Mouse (Mus musculus): ENCODE data around the gene Sobp. TPM values are rescaled to one million over a fixed set of nuclear protein-coding genes. Genes with fewer than 3 reads are reported as not detected.

Gene Sobp
- polyA plus RNA-seq, 1 experiment from 2014 or later: 4.5 TPM

GRCm38 (mm10) chr10:43093440-43093839 is 80.9 kb downstream of the Sobp start:
- ATAC-seq (ENCODE audit: insufficient read depth, low FRiP score, low TSS enrichment) (no peak), DNase-seq (ENCODE audit: low spot score) (no peak)
- H3K9me3 ChIP-seq (ENCODE audit: control insufficient read depth, low read length): no peaks in the 10 kb centered on the region
- H3K27ac ChIP-seq (ENCODE audit: low read depth, low read length): no peak overlapping the region
- H3K36me3 ChIP-seq (ENCODE audit: control insufficient read depth, insufficient read depth, low read length): no peaks in the 10 kb centered on the region
- 89% methylated on average over 10 of the region's 10 CpGs for WGBS
- H3K4me3 ChIP-seq (ENCODE audit: low read depth, low read length): no peak overlapping the region
- H3K4me1 ChIP-seq (ENCODE audit: control insufficient read depth, insufficient read depth, low read length): peaks cover 4% of the 10 kb centered on the region; the same call in 1 of the 2 replicates
- no peak overlapping the region for H3K9ac ChIP-seq (ENCODE audit: low read length)
- no peaks in the 10 kb centered on the region for H3K27me3 ChIP-seq (ENCODE audit: control insufficient read depth, insufficient read depth, low read length)
- H3K4me2 ChIP-seq (ENCODE audit: low read depth): no peak overlapping the region

GRCm38 (mm10) chr10:43090040-43090439 is 84.3 kb downstream of the Sobp start:
- DNase-seq (ENCODE audit: low spot score): no peak
- H3K4me2 ChIP-seq (ENCODE audit: low read depth): no peak overlapping the region
- no peaks in the 10 kb centered on the region for H3K9me3 ChIP-seq (ENCODE audit: control insufficient read depth, low read length)
- no peaks in the 10 kb centered on the region for H3K36me3 ChIP-seq (ENCODE audit: control insufficient read depth, insufficient read depth, low read length)
- ATAC-seq (ENCODE audit: insufficient read depth, low FRiP score, low TSS enrichment): no peak
- WGBS: 90% methylated on average over 3 of the region's 3 CpGs
- H3K27me3 ChIP-seq (ENCODE audit: control insufficient read depth, insufficient read depth, low read length): no peaks in the 10 kb centered on the region
- no peak overlapping the region for H3K27ac ChIP-seq (ENCODE audit: low read depth, low read length)
- H3K9ac ChIP-seq (ENCODE audit: low read length): no peak overlapping the region
- peaks cover 5% of the 10 kb centered on the region for H3K4me1 ChIP-seq (ENCODE audit: control insufficient read depth, insufficient read depth, low read length)
- H3K4me3 ChIP-seq (ENCODE audit: low read depth, low read length): no peak overlapping the region

GRCm38 (mm10) chr10:43087421-43087820 is 86.9 kb downstream of the Sobp start:
- no peak overlapping the region for H3K9ac ChIP-seq (ENCODE audit: low read length)
- H3K9me3 ChIP-seq (ENCODE audit: control insufficient read depth, low read length): no peaks in the 10 kb centered on the region
- no peak for ATAC-seq (ENCODE audit: insufficient read depth, low FRiP score, low TSS enrichment)
- H3K27me3 ChIP-seq (ENCODE audit: control insufficient read depth, insufficient read depth, low read length): no peaks in the 10 kb centered on the region
- 54% methylated on average over 2 of the region's 2 CpGs for WGBS
- DNase-seq (ENCODE audit: low spot score): no peak
- no peak overlapping the region for H3K4me2 ChIP-seq (ENCODE audit: low read depth)
- H3K4me3 ChIP-seq (ENCODE audit: low read depth, low read length): no peak overlapping the region
- H3K27ac ChIP-seq (ENCODE audit: low read depth, low read length): no peak overlapping the region
- H3K4me1 ChIP-seq (ENCODE audit: control insufficient read depth, insufficient read depth, low read length): peaks cover 13% of the 10 kb centered on the region; the same call in 1 of the 2 replicates
- no peaks in the 10 kb centered on the region for H3K36me3 ChIP-seq (ENCODE audit: control insufficient read depth, insufficient read depth, low read length)

- no peaks in the 10 kb centered on the region for H3K36me3 ChIP-seq (ENCODE audit: control insufficient read depth, insufficient read depth, low read length)
- H3K4me2 ChIP-seq (ENCODE audit: low read depth): no peak overlapping the region
- H3K9me3 ChIP-seq (ENCODE audit: control insufficient read depth, low read length): no peaks in the 10 kb centered on the region
- no peak overlapping the region for H3K9ac ChIP-seq (ENCODE audit: low read length)
- no peak overlapping the region for H3K4me3 ChIP-seq (ENCODE audit: low read depth, low read length)
- ATAC-seq (ENCODE audit: insufficient read depth, low FRiP score, low TSS enrichment) (peak; percentile 39; the same call in 1 of the 2 replicates), DNase-seq (ENCODE audit: low spot score) (no peak)
- WGBS: 44% methylated on average over 6 of the region's 6 CpGs
- H3K4me1 ChIP-seq (ENCODE audit: control insufficient read depth, insufficient read depth, low read length): peaks cover 13% of the 10 kb centered on the region; the same call in 1 of the 2 replicates
- H3K27me3 ChIP-seq (ENCODE audit: control insufficient read depth, insufficient read depth, low read length): no peaks in the 10 kb centered on the region
- H3K27ac ChIP-seq (ENCODE audit: low read depth, low read length): no peak overlapping the region
Observed at GRCm38 (mm10) chr10:43086888-43087287, 87.4 kb downstream of the Sobp start.

- Histone ChIP-seq H3K27me3 (ENCODE audit: control insufficient read depth, insufficient read depth, low read length) (no peaks in the 10 kb centered on the region), H3K9me3 (ENCODE audit: control insufficient read depth, low read length) (no peaks in the 10 kb centered on the region), H3K9ac (ENCODE audit: low read length) (no peak overlapping the region), H3K4me2 (ENCODE audit: low read depth) (no peak overlapping the region), H3K36me3 (ENCODE audit: control insufficient read depth, insufficient read depth, low read length) (no peaks in the 10 kb centered on the region), H3K4me3 (ENCODE audit: low read depth, low read length) (no peak overlapping the region), H3K4me1 (ENCODE audit: control insufficient read depth, insufficient read depth, low read length) (peaks cover 13% of the 10 kb centered on the region; the same call in 1 of the 2 replicates), H3K27ac (ENCODE audit: low read depth, low read length) (no peak overlapping the region)
- DNase-seq (ENCODE audit: low spot score): no peak
- 34% methylated on average over 6 of the region's 6 CpGs for WGBS
- ATAC-seq (ENCODE audit: insufficient read depth, low FRiP score, low TSS enrichment): no peak; the same call in 1 of the 2 replicates
Observed at GRCm38 (mm10) chr10:43084087-43084366, 90.3 kb downstream of the Sobp start.

- Histone ChIP-seq H3K4me2 (ENCODE audit: low read depth) (no peak overlapping the region), H3K9me3 (ENCODE audit: control insufficient read depth, low read length) (no peaks in the 10 kb centered on the region), H3K27ac (ENCODE audit: low read depth, low read length) (no peak overlapping the region), H3K27me3 (ENCODE audit: control insufficient read depth, insufficient read depth, low read length) (no peaks in the 10 kb centered on the region), H3K4me1 (ENCODE audit: control insufficient read depth, insufficient read depth, low read length) (peaks cover 13% of the 10 kb centered on the region; the same call in 1 of the 2 replicates), H3K9ac (ENCODE audit: low read length) (no peak overlapping the region), H3K4me3 (ENCODE audit: low read depth, low read length) (no peak overlapping the region), H3K36me3 (ENCODE audit: control insufficient read depth, insufficient read depth, low read length) (no peaks in the 10 kb centered on the region)
- ATAC-seq (ENCODE audit: insufficient read depth, low FRiP score, low TSS enrichment) (no peak; the same call in 1 of the 2 replicates), DNase-seq (ENCODE audit: low spot score) (no peak)
- 54% methylated on average over 8 of the region's 9 CpGs for WGBS
Observed at GRCm38 (mm10) chr10:43083288-43084086, 90.8 kb downstream of the Sobp start.

- ATAC-seq (ENCODE audit: insufficient read depth, low FRiP score, low TSS enrichment): no peak
- Histone ChIP-seq H3K9me3 (ENCODE audit: control insufficient read depth, low read length) (no peaks in the 10 kb centered on the region), H3K27me3 (ENCODE audit: control insufficient read depth, insufficient read depth, low read length) (no peaks in the 10 kb centered on the region), H3K9ac (ENCODE audit: low read length) (no peak overlapping the region), H3K4me1 (ENCODE audit: control insufficient read depth, insufficient read depth, low read length) (peaks cover 11% of the 10 kb centered on the region; the same call in 1 of the 2 replicates), H3K36me3 (ENCODE audit: control insufficient read depth, insufficient read depth, low read length) (no peaks in the 10 kb centered on the region), H3K4me2 (ENCODE audit: low read depth) (no peak overlapping the region), H3K27ac (ENCODE audit: low read depth, low read length) (no peak overlapping the region), H3K4me3 (ENCODE audit: low read depth, low read length) (no peak overlapping the region)
- no peak for DNase-seq (ENCODE audit: low spot score)
- WGBS: 97% methylated on average over 3 of the region's 3 CpGs
Observed at GRCm38 (mm10) chr10:43081316-43081715, 93.0 kb downstream of the Sobp start.

- no peak overlapping the region for H3K4me2 ChIP-seq (ENCODE audit: low read depth)
- ATAC-seq (ENCODE audit: insufficient read depth, low FRiP score, low TSS enrichment) (no peak), DNase-seq (ENCODE audit: low spot score) (no peak)
- H3K4me3 ChIP-seq (ENCODE audit: low read depth, low read length): no peak overlapping the region
- H3K27ac ChIP-seq (ENCODE audit: low read depth, low read length): no peak overlapping the region
- no peaks in the 10 kb centered on the region for H3K36me3 ChIP-seq (ENCODE audit: control insufficient read depth, insufficient read depth, low read length)
- 81% methylated on average over 13 of the region's 13 CpGs for WGBS
- H3K9me3 ChIP-seq (ENCODE audit: control insufficient read depth, low read length): no peaks in the 10 kb centered on the region
- H3K27me3 ChIP-seq (ENCODE audit: control insufficient read depth, insufficient read depth, low read length): no peaks in the 10 kb centered on the region
- H3K9ac ChIP-seq (ENCODE audit: low read length): no peak overlapping the region
- H3K4me1 ChIP-seq (ENCODE audit: control insufficient read depth, insufficient read depth, low read length): no peaks in the 10 kb centered on the region; the same call in 1 of the 2 replicates
Observed at GRCm38 (mm10) chr10:43075535-43076152, 98.7 kb downstream of the Sobp start.

GRCm38 (mm10) chr10:43073281-43073680 is 101.0 kb downstream of the Sobp start:
- ATAC-seq (ENCODE audit: insufficient read depth, low FRiP score, low TSS enrichment) (no peak), DNase-seq (ENCODE audit: low spot score) (no peak)
- H3K36me3 ChIP-seq (ENCODE audit: control insufficient read depth, insufficient read depth, low read length): no peaks in the 10 kb centered on the region
- no peaks in the 10 kb centered on the region for H3K27me3 ChIP-seq (ENCODE audit: control insufficient read depth, insufficient read depth, low read length)
- no peak overlapping the region for H3K9ac ChIP-seq (ENCODE audit: low read length)
- no peak overlapping the region for H3K4me2 ChIP-seq (ENCODE audit: low read depth)
- 58% methylated on average over 8 of the region's 8 CpGs for WGBS
- H3K4me3 ChIP-seq (ENCODE audit: low read depth, low read length): no peak overlapping the region
- H3K9me3 ChIP-seq (ENCODE audit: control insufficient read depth, low read length): no peaks in the 10 kb centered on the region
- no peak overlapping the region for H3K27ac ChIP-seq (ENCODE audit: low read depth, low read length)
- no peaks in the 10 kb centered on the region; the same call in 1 of the 2 replicates for H3K4me1 ChIP-seq (ENCODE audit: control insufficient read depth, insufficient read depth, low read length)

All from neural tube, embryonic 11.5 days (tissue).